Mouse (Mus musculus): ENCODE measurements around the gene Tmem198. TPM values are rescaled to one million over a fixed set of nuclear protein-coding genes. Genes with fewer than 3 reads are reported as not detected.

Gene Tmem198
- total and polyA plus RNA-seq, 2 experiments from 2014 or later, result 49.4 to 52.4 TPM

GRCm38 (mm10) chr1:75445751-75446611, 33.4 kb upstream of the Tmem198 start:
- Histone ChIP-seq H3K4me2 (ENCODE audit: low read depth, low read length, poor library complexity, severe bottlenecking) (peak overlapping the region; percentile 78), H3K4me3 (ENCODE audit: low read depth, low read length) (no peak overlapping the region), H3K9me3 (ENCODE audit: low read length) (no peaks in the 10 kb centered on the region), H3K9ac (replicated peaks; ENCODE audit: low read length, poor library complexity, severe bottlenecking) (no peak overlapping the region), H3K4me1 (ENCODE audit: insufficient read depth, low read length) (peaks cover 29% of the 10 kb centered on the region), H3K36me3 (ENCODE audit: insufficient read depth, low read length) (no peaks in the 10 kb centered on the region), H3K27me3 (ENCODE audit: insufficient read depth, low read length) (peaks cover 14% of the 10 kb centered on the region; the same call in 1 of the 2 replicates), H3K27ac (ENCODE audit: low read depth, low read length) (peak overlapping the region; percentile 67)
- under 1% methylated on average over 22 of the region's 22 CpGs for WGBS
- peak; percentile 88 for TF ChIP-seq CTCF (IDR thresholded peaks at IDR 0.05)
- ATAC-seq (ENCODE audit: low FRiP score) (peak; percentile 51), DNase-seq (ENCODE audit: low spot score) (peak; percentile 74)

DNA sequence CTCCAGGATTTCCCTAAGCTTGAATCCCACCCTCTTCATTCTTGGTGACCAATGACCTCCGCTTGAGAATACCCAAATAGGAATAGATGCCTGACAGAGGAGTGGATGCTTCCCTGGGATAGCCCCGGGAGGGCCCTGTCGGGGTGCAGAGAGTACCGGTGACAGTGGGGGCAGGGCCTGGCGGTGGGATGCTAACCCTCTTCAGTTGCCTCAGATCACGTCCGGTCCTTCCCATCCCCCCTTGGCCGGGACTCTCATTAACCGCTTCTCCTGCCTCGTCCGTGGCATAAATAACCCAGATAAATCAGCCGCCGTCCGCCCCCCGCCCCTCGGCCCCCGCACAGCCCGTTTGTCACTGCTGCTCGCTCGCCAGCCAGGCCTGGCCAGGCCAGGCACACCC, 32.7 kb upstream of the Tmem198 start:
- 11% methylated on average over 20 of the region's 20 CpGs for WGBS
- H3K4me2 ChIP-seq (ENCODE audit: low read depth, low read length, poor library complexity, severe bottlenecking), result peak overlapping the region; percentile 78; the same call in 1 of the 2 replicates
- peak overlapping the region; percentile 67 for H3K27ac ChIP-seq (ENCODE audit: low read depth, low read length)
- DNase-seq (ENCODE audit: low spot score) (no peak), ATAC-seq (ENCODE audit: low FRiP score) (no peak)
- no peaks in the 10 kb centered on the region for H3K36me3 ChIP-seq (ENCODE audit: insufficient read depth, low read length)
- TF ChIP-seq CTCF (IDR thresholded peaks at IDR 0.05), result no peak
- peak overlapping the region; percentile 24; the same call in 1 of the 2 replicates for H3K9ac ChIP-seq (replicated peaks; ENCODE audit: low read length, poor library complexity, severe bottlenecking)
- no peak overlapping the region for H3K4me3 ChIP-seq (ENCODE audit: low read depth, low read length)
- peaks cover 29% of the 10 kb centered on the region for H3K4me1 ChIP-seq (ENCODE audit: insufficient read depth, low read length)
- no peaks in the 10 kb centered on the region for H3K9me3 ChIP-seq (ENCODE audit: low read length)
- peaks cover 18% of the 10 kb centered on the region for H3K27me3 ChIP-seq (ENCODE audit: insufficient read depth, low read length)

- Histone ChIP-seq H3K36me3 (ENCODE audit: insufficient read depth, low read length) (no peaks in the 10 kb centered on the region), H3K4me1 (ENCODE audit: insufficient read depth, low read length) (peaks cover 29% of the 10 kb centered on the region), H3K9ac (replicated peaks; ENCODE audit: low read length, poor library complexity, severe bottlenecking) (peak overlapping the region; percentile 24; the same call in 1 of the 2 replicates), H3K27ac (ENCODE audit: low read depth, low read length) (peak overlapping the region; percentile 67), H3K4me2 (ENCODE audit: low read depth, low read length, poor library complexity, severe bottlenecking) (peak overlapping the region; percentile 78), H3K4me3 (ENCODE audit: low read depth, low read length) (no peak overlapping the region), H3K27me3 (ENCODE audit: insufficient read depth, low read length) (peaks cover 18% of the 10 kb centered on the region), H3K9me3 (ENCODE audit: low read length) (no peaks in the 10 kb centered on the region)
- DNase-seq (ENCODE audit: low spot score) (no peak), ATAC-seq (ENCODE audit: low FRiP score) (no peak)
- TF ChIP-seq CTCF (IDR thresholded peaks at IDR 0.05), result no peak
- WGBS, result 9% methylated on average over 10 of the region's 10 CpGs
Measured at GRCm38 (mm10) chr1:75447265-75448051, 31.9 kb upstream of the Tmem198 start.

GRCm38 (mm10) chr1:75448052-75448431, 31.3 kb upstream of the Tmem198 start:
- Histone ChIP-seq H3K9ac (replicated peaks; ENCODE audit: low read length, poor library complexity, severe bottlenecking) (0 out of 2 replicates have a peak overlapping the region, but pooled peaks have one; percentile 0), H3K4me1 (ENCODE audit: insufficient read depth, low read length) (peaks cover 27% of the 10 kb centered on the region), H3K4me2 (ENCODE audit: low read depth, low read length, poor library complexity, severe bottlenecking) (peak overlapping the region; percentile 78), H3K9me3 (ENCODE audit: low read length) (no peaks in the 10 kb centered on the region), H3K27ac (ENCODE audit: low read depth, low read length) (peak overlapping the region; percentile 65), H3K27me3 (ENCODE audit: insufficient read depth, low read length) (peaks cover 18% of the 10 kb centered on the region), H3K4me3 (ENCODE audit: low read depth, low read length) (no peak overlapping the region), H3K36me3 (ENCODE audit: insufficient read depth, low read length) (no peaks in the 10 kb centered on the region)
- no peak for DNase-seq (ENCODE audit: low spot score)
- WGBS, result 3% methylated on average over 7 of the region's 7 CpGs
- no peak for ATAC-seq (ENCODE audit: low FRiP score)
- no peak for TF ChIP-seq CTCF (IDR thresholded peaks at IDR 0.05)

DNA sequence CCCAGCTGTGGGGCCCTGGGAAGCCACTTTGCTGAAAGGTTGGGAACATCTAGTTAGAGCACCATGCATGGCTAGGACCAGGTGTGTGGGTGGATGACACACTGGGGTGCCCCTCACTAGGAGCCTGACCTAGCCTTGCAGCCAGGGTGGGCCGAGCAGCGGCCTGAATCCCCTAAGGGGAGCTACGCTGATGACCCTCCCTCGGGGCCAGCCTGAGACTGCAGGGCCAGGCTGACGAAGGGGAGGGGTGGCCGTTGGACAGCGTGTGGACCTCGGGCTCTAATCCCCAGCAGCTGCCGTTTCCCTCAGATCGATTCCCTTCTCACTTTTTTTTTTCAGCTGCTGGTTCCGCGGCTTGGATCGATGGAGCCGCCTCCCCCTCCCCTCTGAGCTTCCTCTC, 30.4 kb upstream of the Tmem198 start:
- Histone ChIP-seq H3K9ac (replicated peaks; ENCODE audit: low read length, poor library complexity, severe bottlenecking) (peak overlapping the region; percentile 39), H3K9me3 (ENCODE audit: low read length) (no peaks in the 10 kb centered on the region), H3K4me1 (ENCODE audit: insufficient read depth, low read length) (peaks cover 27% of the 10 kb centered on the region), H3K36me3 (ENCODE audit: insufficient read depth, low read length) (no peaks in the 10 kb centered on the region), H3K4me2 (ENCODE audit: low read depth, low read length, poor library complexity, severe bottlenecking) (peak overlapping the region; percentile 78), H3K27me3 (ENCODE audit: insufficient read depth, low read length) (peaks cover 18% of the 10 kb centered on the region), H3K27ac (ENCODE audit: low read depth, low read length) (peak overlapping the region; percentile 71), H3K4me3 (ENCODE audit: low read depth, low read length) (peak overlapping the region; percentile 41)
- DNase-seq (ENCODE audit: low spot score) (no peak), ATAC-seq (ENCODE audit: low FRiP score) (no peak)
- TF ChIP-seq CTCF (IDR thresholded peaks at IDR 0.05), result no peak
- 4% methylated on average over 13 of the region's 14 CpGs for WGBS
